Mouse (Mus musculus) thymus, postnatal 36 days (tissue): ENCODE measurements around the gene Armh2.
"Not testable (repeated sequence)": the region's sequence is repeated elsewhere in the genome, so short reads cannot be mapped to it uniquely, and the experiment has no call there.

Experiments
- DNase-seq, 2 experiments: peaks; one replicate each; pipeline ENCODE4 v3.0.0; 2022; ENCODE audit warnings: mixed read lengths in 2 of 2

The Armh2 gene

GRCm38 (mm10) chr13:24759451-24759850 lies 18.4 kb downstream of the Armh2 start:
- DNase-seq, result no peak

GRCm38 (mm10) chr13:24760351-24760870 lies 19.4 kb downstream of the Armh2 start:
- no peak for DNase-seq

- DNase-seq, result no peak
Observed at GRCm38 (mm10) chr13:24761083-24761402, 20.0 kb downstream of the Armh2 start.

- peak; percentile 92 to 95 for DNase-seq
Observed at GRCm38 (mm10) chr13:24761403-24762227, 20.6 kb downstream of the Armh2 start, which contains the start of gene Gmnn. Gmnn (minus strand) TSS chr13:24761923.

- no peak for DNase-seq
Observed at GRCm38 (mm10) chr13:24762254-24762653, 21.2 kb downstream of the Armh2 start.

GRCm38 (mm10) chr13:24767809-24768208 lies 26.8 kb downstream of the Armh2 start:
- DNase-seq, result not testable (repeated sequence)

- DNase-seq, result not testable (repeated sequence)
Observed at GRCm38 (mm10) chr13:24771482-24771881, 30.4 kb downstream of the Armh2 start.

- DNase-seq, result peak; percentile 36 to 39
Observed at GRCm38 (mm10) chr13:24776146-24776844, 35.3 kb downstream of the Armh2 start.

- DNase-seq, result no peak
Observed at GRCm38 (mm10) chr13:24778026-24778425, 37.0 kb downstream of the Armh2 start.

- DNase-seq, result peak in 1 of 2 experiments; percentile 23
Observed at GRCm38 (mm10) chr13:24778706-24779380, 37.8 kb downstream of the Armh2 start.

GRCm38 (mm10) chr13:24781916-24782315 lies 40.9 kb downstream of the Armh2 start:
- DNase-seq, result no peak

- DNase-seq, result peak; percentile 64 to 77
Observed at GRCm38 (mm10) chr13:24786014-24786490, 45.0 kb downstream of the Armh2 start.

- DNase-seq, result no peak
Observed at GRCm38 (mm10) chr13:24787477-24787876, 46.4 kb downstream of the Armh2 start.

- no peak for DNase-seq
Observed at GRCm38 (mm10) chr13:24791349-24791748, 50.3 kb downstream of the Armh2 start.

- no peak for DNase-seq
Observed at GRCm38 (mm10) chr13:24792411-24793045, 51.5 kb downstream of the Armh2 start.
